Mouse (Mus musculus) testis, postnatal 14 days (tissue): Measurements from ENCODE around the gene Ttbk1.

Experiments used
- DNase-seq: peaks from one replicate; pipeline ENCODE4 v3.0.0; 2021; ENCODE audit warnings: low spot score

Ttbk1 gene

DNA sequence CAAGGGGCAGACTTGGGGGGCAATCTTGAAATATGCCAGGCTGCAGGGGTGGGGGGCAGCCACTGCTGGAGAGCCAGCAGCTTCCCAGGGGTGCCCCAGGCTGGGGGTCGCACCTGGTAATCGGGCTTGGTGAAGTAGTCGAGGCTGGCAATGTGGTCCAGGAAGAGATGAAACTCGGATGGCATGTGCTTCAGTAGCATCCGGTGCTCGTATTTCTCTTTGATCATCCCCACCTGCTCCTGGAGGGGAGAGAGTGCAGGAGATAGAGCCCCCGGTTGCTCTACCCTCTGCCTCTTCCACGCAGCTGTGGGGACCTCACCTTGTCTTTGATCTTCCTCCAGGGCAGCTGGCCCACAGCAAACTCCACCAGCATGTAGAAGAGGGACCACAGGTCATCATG lies 10.9 kb downstream of the Ttbk1 start:
- no peak for DNase-seq

DNA sequence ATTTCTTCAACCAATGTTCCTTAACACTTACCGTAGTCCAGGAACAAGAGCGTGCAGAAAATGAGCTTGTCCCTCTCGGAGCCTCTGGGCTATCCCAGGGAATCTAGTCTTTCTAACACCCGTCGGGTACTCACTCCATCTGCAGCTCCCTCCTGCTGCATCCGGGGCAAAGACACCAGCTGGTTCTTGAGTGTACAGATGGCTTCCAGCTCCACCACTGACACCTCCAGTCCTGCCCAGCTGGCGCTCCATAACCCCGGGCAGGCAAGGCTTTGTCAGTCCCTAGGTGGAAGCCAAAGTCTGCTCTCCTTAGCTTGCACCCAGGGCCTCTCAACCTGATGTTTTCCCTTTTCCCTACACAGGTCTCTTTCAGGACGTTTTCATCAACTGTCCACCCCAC lies 19.6 kb downstream of the Ttbk1 start:
- DNase-seq: no peak

- DNase-seq: no peak
These were observed 25.2 kb downstream of the Ttbk1 start for GRCm38 (mm10) chr17:46462226-46462625.

GRCm38 (mm10) chr17:46461347-46461746 lies 26.1 kb downstream of the Ttbk1 start:
- no peak for DNase-seq

GRCm38 (mm10) chr17:46460673-46461072 lies 26.8 kb downstream of the Ttbk1 start:
- DNase-seq: peak; percentile 24

DNA sequence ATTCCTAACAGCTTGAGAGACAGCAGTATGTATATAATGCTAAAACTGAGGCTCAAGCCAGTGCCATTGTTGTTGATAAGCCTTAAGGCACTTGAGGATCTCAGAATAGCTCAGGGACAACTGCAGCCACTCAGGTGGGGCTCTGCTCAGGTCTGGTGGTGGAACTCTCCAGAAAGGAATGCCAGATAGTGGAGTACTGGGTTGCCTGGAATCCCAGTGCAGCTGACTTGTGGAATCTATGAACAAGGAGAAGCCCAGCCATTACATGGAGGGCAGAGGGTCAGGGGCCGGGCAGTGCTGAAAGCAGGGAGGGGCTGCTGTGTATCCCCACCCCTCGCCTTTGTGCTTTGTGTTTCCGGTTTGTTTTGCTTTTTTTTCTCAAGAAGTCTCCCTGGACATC lies 29.0 kb downstream of the Ttbk1 start:
- DNase-seq: no peak

DNA sequence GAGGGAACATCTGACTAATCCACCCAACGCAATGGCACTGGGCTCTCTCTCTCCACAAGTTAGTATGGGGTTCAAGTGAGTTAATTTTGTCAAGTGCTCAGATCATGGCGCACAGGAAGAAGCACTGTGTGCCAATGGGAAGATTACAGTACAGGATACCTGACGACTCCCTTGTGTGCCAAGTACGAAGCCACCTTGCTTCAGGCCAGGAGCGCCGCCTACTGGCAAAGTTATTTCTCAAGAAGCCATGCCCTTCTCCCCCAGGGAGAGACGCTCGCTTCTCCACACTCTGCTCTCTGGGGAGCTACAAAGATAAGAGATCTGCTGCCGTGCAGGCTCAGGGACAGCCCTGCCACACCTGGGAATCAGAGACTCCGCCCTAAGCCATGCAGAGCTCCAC lies 29.7 kb downstream of the Ttbk1 start:
- no peak for DNase-seq

DNA sequence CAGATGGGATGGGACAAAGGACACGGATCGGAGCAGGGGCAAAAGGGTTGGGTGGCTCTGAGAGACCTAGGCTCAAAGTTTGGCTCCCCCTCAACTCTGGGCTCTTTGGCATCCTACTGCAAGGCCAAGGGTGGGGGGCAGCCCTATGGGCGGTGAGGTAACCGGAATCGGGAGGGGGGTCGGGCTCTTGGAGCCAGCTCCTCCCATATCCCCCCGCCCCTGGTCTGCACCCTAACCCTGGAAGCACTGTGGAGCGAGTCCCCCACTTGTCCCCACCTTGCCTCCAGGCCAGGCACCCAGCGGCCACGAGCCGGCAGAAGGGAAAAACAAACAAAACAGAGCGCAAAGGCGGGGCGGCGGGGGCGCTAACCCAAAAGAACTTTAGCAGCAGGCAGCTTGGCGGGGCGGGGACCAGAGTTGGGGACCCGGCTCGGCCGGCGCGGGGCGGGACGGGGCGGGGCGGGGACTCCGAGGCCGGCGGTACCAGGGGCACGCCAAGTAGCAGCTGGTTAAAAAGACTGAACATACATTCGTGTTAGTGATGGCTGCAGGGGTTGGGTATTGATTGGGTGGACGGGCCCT lies 32.3 kb downstream of the Ttbk1 start:
- no peak for DNase-seq

DNA sequence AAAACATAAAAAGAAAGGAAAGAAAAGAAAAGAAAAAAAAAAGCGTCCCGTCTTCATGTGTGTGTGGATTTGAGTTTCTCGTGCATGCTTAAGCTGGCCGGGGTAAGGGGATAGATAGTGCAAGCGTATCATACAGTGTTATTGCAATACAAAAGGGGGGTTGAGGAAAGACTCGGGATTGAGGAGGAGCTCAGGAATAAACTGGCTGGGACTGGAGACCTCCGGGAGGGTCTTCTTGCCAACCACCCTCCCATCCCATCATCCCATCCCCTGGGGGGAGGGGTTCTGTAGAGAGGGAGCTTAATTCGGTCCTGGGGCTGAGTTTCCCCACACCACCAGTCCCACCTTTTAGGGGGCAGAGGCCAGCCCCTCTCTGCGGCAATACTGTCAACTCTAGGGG lies 32.9 kb downstream of the Ttbk1 start:
- no peak for DNase-seq

DNA sequence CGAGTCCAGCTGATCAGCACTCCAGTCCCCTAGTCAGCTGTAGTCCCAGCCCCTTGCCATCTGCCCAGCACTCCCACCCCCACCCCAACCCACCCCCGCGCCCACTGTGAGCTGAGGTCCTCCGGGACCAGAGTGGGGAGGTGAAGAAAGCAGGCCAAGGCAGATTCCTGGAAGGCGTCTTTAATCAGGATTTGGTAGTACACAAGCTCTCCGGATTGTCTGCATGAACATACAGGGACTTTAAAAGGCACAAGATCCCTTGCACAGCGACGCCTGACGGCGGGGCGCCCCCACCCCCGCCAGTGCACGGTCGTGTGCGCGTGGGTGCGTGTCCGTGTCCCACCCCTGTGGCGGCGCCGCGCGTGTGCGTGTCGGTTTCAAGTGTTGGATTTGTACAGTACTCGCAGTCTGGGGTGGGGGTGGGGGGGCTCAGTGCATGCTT lies 33.5 kb downstream of the Ttbk1 start:
- DNase-seq: no peak

GRCm38 (mm10) chr17:46453302-46453948 lies 34.0 kb downstream of the Ttbk1 start:
- no peak for DNase-seq

- DNase-seq: no peak
These were observed 34.8 kb downstream of the Ttbk1 start for GRCm38 (mm10) chr17:46452683-46453082.

- DNase-seq: no peak
These were observed 41.2 kb downstream of the Ttbk1 start for GRCm38 (mm10) chr17:46446264-46446663.

DNA sequence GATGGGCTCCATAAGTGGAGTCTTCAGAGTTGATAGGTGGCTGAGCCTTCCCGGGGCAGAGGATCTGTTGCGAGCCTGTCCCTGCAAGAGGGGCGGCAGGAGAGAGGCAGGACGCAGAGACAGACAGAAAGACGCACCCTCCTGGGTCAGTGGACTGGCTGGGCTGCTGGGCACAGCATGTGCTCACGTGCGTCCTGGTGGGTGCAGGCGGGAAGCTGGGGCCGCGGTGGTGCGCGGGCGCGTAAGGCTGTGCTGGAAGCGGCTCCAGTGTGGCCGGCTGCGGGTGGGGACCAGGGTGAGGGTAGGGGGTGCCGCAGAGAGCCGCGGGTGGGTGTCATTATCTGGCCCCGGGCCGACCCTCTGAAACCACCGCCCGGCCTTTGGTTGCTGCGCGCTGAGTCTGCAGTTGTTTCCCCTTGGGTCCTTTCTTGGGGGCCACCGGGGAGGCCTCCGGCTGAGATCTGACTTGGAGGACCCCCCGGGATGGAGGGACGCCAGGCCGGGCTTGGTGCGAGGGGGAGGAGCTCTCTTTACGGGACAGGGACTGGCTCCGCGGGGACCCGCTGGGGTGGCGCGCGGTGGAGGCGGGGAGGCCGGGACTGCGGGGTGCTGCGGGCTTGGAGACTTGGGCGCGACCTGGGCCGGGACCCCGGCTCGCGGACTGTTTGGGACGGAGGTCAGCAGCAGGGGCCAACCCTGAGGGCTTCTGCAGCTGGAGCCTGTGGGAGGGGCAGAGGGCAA lies 42.5 kb downstream of the Ttbk1 start:
- DNase-seq: no peak

DNA sequence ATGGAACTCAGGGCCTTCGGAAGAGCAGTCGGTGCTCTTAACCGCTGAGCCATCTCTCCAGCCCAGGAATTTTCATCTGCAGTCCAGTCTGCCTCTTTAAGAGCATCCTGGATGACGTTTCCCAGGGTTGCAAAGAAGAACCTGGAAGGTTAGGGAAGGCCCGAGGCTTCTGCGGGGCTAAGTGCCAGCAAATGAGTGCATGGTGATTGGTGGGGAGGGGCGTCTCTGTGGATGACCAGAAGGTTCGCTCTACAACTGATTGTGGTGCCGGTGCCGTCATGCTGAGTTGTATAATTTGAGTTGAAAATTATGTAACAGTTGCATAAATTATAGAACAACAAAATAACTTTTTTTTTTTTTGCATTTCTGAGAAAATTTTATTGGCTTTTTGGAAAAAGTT lies 48.3 kb downstream of the Ttbk1 start:
- no peak for DNase-seq

GRCm38 (mm10) chr17:46438298-46438873 lies 49.1 kb downstream of the Ttbk1 start, which contains the start of gene Slc22a7:
Gene Slc22a7, minus strand, starts transcription at chr17:46438457.
- DNase-seq: no peak

DNA sequence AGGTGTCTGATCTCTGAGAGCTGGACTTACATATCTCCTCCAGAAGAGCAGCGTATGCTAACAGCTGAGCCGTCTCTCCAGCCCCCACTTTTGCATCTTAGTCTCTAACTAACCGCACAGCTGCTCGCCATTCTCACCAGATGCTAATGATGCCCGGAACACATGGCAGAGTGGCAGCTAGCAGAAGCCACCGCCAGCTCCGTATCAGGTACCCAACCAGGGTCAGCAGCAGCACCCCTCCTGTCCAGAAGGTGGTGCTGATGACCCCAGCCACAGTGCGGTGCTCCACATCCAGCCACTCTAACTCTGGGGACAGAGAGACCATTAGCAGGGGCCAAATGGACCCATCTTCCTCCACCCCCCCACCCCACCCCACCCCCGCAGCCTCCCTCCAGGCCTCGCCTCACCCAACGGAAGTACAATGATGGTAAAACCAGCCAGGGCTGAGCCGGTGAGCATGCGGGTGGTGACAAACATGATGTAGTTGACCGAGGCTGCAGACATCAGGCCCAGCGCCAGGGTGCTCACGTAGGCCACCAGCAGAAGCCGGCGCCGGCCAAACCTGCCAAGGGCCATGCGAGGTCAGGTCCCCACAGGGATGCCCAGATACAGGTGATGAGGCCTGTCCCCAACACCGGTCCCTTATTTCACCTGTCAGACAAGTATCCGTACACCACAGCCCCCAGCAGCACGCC lies 50.7 kb downstream of the Ttbk1 start:
- DNase-seq: no peak

GRCm38 (mm10) chr17:46433627-46434026 lies 53.8 kb downstream of the Ttbk1 start:
- DNase-seq: peak; percentile 67

DNA sequence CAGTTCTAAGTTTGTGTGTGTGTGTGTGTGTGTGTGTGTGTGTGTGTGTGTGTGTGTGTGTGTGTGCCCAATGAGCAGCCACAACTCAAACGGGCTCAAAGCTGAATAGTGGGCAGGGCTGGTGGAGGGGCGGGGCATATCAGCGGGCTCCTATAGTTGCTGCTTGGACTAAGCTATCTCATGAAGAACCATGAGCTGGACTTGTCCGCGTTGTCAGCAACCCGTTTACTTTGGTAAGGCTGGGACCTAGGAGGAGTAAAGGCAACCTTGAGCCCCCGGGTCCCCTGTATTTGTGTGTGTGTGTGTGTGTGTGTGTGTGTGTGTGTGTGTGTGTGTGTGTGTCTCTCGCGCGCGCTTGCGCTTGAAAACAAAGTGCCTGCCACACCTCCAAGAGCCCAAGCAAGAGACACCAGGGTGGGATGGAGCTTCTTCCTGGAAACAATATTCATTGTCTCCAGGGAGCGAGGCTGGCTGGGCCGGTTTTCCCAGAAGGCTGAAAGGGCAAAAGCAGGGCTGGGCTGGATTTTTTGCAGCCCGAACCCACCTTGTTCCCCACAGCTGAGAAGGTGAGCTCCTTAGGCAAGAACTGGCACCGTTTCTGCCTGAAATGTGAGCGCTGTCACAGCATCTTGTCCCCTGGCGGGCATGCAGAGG lies 58.6 kb downstream of the Ttbk1 start, which contains the start of gene Crip3:
Gene Crip3 (plus strand): TSS at position 166 of the 654 bp plus-strand sequence.
- peak; percentile 40 for DNase-seq

DNA sequence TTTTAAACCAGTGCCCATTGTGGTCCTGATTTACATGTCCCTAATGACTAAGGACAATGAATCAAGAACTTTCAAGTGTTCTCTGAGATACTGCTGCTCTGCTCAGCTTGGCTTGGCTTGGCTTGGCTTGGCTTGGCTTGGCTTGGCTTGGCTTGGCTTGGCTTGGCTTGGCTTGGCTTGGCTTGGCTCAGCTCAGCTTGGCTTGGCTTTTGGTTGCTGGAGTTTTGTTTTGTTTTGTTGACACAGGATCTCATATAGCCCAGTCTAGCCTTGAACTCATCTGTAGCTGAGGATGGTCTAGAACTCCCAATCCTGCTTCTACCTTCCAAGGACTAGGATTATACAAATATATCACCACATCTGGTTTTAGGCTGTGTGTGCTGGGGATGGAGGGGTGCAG lies 61.0 kb downstream of the Ttbk1 start:
- no peak for DNase-seq

GRCm38 (mm10) chr17:46419717-46420116 lies 67.8 kb downstream of the Ttbk1 start:
- no peak for DNase-seq

DNA sequence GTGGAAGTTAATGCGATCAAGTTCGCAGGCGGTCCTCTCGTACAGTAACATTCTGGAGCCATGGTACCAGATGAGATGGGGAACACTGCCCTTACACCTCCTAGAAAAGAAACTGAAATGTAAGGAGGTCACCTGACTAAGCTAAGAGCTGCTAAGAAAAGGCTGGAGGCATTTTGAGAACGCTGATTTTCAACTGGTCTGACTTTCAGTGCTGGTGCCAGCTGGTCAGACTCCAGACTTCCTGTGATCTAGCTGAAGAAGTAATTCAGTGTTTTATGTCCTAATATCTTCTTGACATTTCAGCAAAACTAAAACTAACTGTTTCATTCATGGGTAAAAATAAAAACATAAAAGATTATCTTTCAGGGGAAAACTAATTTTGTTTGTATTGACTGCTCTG lies 68.8 kb downstream of the Ttbk1 start:
- no peak for DNase-seq
